Mouse (Mus musculus) myocyte (in vitro differentiated cells): ENCODE data around the gene Spata33.

Source experiments
- CEBPB ChIP-seq: IDR thresholded peaks from 2 replicates; pipeline ENCODE4 v1.6.1; 2011; ENCODE audit warnings: mild to moderate bottlenecking, moderate library complexity; ENCODE audit not compliant: poor library complexity, insufficient read depth, severe bottlenecking
- E2F4 ChIP-seq: IDR thresholded peaks from one replicate; pipeline ENCODE4 v1.6.1; 2011; ENCODE audit warnings: mild to moderate bottlenecking, control low read depth, moderate library complexity; ENCODE audit not compliant: insufficient read depth
- MAX ChIP-seq: IDR thresholded peaks from one replicate; pipeline ENCODE4 v1.6.1; 2011; ENCODE audit warnings: low read depth, mild to moderate bottlenecking, control low read depth
- MYOD1 ChIP-seq, 3 experiments: IDR thresholded peaks; one replicate each; pipeline ENCODE4 v1.6.1; 2011; ENCODE audit warnings: control low read depth in 2 of 3, low read depth in 2 of 3, mild to moderate bottlenecking in 2 of 3, moderate library complexity in 1 of 3; ENCODE audit not compliant: insufficient read length in 2 of 3, control insufficient read depth in 1 of 3
- MYOG ChIP-seq, 3 experiments: IDR thresholded peaks; one replicate each; pipeline ENCODE4 v1.6.1; 2011; ENCODE audit warnings: control low read depth in 2 of 3, low read depth in 2 of 3, mild to moderate bottlenecking in 2 of 3; ENCODE audit not compliant: insufficient read length in 2 of 3, control insufficient read depth in 1 of 3, insufficient read depth in 1 of 3
- POLR2A ChIP-seq: IDR thresholded peaks from one replicate; pipeline ENCODE4 v1.6.1; 2011; ENCODE audit warnings: low read depth, mild to moderate bottlenecking, control low read depth, moderate library complexity; ENCODE audit not compliant: insufficient read length
- POLR2AphosphoS2 ChIP-seq: IDR thresholded peaks from one replicate; pipeline ENCODE4 v1.6.1; 2011; ENCODE audit warnings: low read depth, control low read depth; ENCODE audit not compliant: insufficient read length
- SRF ChIP-seq: IDR thresholded peaks from one replicate; pipeline ENCODE4 v1.6.1; 2011; ENCODE audit warnings: low read depth; ENCODE audit not compliant: control insufficient read depth, insufficient read length
- TCF12 ChIP-seq: IDR thresholded peaks from one replicate; pipeline ENCODE4 v1.6.1; 2011; ENCODE audit warnings: mild to moderate bottlenecking, control low read depth; ENCODE audit not compliant: poor library complexity, insufficient read depth, severe bottlenecking
- TCF3 ChIP-seq: IDR thresholded peaks from one replicate; pipeline ENCODE4 v1.6.1; 2011; ENCODE audit warnings: low read depth, control low read depth; ENCODE audit not compliant: insufficient read length
- USF1 ChIP-seq: IDR thresholded peaks from one replicate; pipeline ENCODE4 v1.6.1; 2011; ENCODE audit warnings: low read depth, mild to moderate bottlenecking, control low read depth, moderate library complexity

- TF ChIP-seq E2F4: no peak
- TF ChIP-seq POLR2A: no peak
- TF ChIP-seq USF1: no peak
- no peak for TF ChIP-seq MYOG (IDR thresholded peaks at IDR 0.05; ENCODE audit: control insufficient read depth in 1 of 3, insufficient read depth in 1 of 3, insufficient read length in 2 of 3, low read depth in 2 of 3)
- no peak for TF ChIP-seq MAX
- TF ChIP-seq TCF3: no peak
- TF ChIP-seq POLR2AphosphoS2: no peak
- no peak for TF ChIP-seq MYOD1 (IDR thresholded peaks at IDR 0.05; ENCODE audit: control insufficient read depth in 1 of 3, insufficient read length in 2 of 3, low read depth in 2 of 3)
- no peak for TF ChIP-seq SRF
- TF ChIP-seq TCF12: no peak
- TF ChIP-seq CEBPB: no peak
Observed at GRCm38 (mm10) chr8:123247748-123248147, 35.1 kb downstream of the Spata33 start.
